Mouse (Mus musculus): ENCODE results near the gene Rftn2.

Gene Rftn2

DNA sequence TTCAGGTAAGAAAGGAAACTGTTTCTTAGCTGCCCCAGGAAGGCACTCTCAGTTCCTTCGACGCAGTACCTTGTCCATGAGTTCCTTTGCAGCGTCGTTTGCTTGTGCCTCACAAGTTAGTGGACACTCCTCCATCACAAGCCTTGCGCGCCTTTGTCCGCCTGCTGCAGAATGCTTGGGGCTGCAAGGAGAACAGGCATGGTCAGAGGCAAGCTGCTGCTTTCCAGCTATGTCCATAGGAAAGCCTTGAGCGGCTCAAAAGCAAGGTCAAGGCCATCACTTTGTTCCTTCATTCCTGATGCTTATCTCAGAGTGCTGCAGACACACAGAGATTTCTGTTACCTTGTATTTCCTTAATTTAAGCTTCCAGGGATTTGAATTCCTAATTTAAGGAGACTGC, 15.5 kb downstream of the Rftn2 start:
- DNase-seq (ENCODE audit: low read depth, low spot score) = no peak

- peak; percentile 71 for DNase-seq (ENCODE audit: low read depth, low spot score)
Observed at GRCm38 (mm10) chr1:55210202-55210965, 16.2 kb downstream of the Rftn2 start.

DNA sequence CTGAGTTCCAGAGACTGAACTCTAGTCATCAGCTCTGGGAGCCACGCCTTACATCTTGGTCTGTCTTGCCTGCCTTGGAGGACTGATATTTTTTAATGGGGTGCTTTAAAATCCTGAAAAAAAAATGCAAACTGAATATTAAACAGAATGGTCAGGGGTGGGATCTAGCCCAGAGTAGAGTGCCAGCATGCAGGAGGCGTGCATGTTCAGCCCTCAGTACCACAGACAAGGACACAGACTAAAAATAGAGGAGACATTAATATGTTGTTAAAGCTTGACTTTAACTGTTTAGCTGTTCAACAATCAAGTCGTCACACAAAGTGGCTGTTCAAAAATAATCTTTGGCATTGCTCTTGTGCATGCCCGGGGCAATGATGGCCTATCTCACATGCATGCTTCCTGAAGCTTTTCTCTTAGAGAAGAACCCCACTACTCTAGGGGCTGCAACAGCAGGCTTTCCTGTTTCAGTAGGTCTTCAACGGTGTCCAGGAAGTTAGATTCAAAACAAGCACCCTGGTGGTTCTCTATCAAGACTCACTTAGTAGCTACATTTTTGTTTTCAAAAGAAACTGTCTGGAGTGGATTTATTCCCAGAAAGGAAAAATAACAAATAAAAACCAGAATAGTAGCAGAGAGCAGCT, 18.0 kb downstream of the Rftn2 start:
- peak; percentile 24 for DNase-seq (ENCODE audit: low read depth, low spot score)

DNA sequence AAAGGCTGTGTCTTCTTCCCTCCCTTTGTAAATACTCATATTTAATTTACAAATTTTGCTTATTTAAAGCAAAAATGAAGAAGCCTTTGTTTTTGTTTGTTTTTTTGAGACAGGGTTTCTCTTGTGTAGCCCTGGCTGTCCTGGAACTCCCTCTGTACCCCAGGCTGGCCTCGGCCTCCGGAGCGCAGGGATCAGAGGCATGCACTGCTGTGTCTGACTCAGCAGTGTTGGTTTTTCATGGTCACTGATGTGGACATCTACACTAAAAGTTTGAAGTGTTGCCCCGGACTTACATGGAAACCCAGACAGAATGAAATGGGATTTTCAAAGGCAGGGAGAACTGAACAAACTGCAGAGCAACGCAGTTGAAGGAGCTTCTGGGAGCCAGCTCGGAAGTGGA, 19.0 kb downstream of the Rftn2 start:
- no peak for DNase-seq (ENCODE audit: low read depth, low spot score)

DNA sequence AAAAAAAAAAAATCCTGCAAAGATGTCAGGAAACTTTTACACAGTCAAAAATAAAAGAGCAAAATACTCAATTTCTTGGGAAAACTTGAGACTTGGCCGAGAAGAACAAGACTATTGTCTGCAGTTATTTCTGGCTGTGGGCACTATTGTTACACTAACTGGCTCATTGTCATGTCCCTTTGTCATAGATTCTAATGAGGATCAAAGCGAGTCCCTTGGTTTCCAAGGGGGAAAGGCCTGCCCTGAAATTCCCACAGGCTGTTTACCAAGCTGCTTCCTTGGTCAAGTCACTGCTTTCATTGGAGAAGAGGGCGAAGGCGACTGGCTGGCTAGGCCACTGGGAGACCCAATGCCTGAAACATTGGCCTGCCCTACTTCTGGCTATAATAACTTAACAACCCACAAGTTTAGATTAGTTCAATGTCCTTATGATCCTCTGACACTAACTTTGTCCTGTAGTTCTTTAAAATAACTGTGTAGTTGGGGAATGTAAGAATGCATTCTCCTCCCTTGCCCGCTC, 20.7 kb downstream of the Rftn2 start:
- no peak for DNase-seq (ENCODE audit: low read depth, low spot score)

DNA sequence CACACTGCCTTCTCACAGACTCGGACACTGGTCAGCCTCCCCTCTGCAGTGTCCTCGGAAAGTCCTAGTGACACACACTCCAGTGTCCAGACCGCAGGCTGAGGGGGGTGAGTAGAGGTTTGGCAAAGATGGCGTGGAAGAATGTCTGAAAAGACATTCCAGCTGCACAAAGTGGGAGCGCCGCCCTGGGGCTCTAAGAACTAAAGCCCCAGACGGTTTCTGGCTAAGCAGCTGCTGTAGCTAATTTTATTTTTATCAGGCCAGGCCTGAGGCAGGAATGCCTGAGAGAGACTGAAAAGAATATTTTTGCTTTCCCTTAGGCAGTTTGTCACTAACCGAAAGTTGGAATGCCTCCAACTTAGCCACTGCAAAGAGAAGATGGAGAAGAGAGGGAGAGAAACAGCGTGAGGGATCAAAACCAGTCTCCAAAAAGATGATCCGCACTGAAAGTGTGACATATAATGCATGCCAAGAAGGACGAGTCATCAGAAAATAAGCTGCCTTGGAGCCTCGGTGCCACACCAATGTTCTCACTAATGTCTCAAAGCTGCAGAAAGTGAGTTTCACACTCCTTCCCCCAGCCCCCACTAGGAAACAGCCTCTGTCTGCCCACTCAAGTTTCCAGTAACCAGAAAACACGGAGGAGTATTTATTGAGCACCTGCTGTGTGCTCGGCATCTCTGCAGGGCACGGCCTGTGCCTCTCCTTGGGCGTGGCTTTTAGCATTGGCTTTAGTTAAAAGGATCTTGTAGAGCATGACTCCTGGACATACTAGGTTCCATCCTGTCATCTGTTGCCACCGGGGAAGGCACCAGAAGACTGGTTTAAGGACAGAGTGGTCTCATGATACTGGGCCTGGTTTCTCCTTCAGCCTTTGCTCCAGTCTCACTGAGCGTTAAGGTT, 24.5 kb downstream of the Rftn2 start:
- no peak for DNase-seq (ENCODE audit: low read depth, low spot score)

DNA sequence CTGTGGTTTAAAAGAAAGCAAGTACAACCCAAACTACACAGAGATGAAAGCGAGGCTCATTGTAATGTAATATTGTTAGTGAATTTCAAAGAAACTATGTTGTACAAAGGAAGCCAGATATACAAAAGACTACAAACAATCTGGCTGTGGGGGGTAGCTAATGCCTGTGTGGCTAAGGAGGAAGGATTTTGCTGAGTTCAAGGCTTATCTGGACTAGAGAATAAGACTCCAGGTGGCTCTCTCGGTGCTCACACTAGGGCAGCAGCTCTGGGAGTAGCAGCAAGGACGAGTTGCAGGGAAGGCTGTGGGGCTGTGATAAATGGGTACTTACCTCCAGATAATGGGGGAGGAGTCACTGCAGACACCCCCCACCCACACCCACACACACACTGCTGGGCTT, 27.9 kb downstream of the Rftn2 start:
- no peak for DNase-seq (ENCODE audit: low read depth, low spot score)

DNA sequence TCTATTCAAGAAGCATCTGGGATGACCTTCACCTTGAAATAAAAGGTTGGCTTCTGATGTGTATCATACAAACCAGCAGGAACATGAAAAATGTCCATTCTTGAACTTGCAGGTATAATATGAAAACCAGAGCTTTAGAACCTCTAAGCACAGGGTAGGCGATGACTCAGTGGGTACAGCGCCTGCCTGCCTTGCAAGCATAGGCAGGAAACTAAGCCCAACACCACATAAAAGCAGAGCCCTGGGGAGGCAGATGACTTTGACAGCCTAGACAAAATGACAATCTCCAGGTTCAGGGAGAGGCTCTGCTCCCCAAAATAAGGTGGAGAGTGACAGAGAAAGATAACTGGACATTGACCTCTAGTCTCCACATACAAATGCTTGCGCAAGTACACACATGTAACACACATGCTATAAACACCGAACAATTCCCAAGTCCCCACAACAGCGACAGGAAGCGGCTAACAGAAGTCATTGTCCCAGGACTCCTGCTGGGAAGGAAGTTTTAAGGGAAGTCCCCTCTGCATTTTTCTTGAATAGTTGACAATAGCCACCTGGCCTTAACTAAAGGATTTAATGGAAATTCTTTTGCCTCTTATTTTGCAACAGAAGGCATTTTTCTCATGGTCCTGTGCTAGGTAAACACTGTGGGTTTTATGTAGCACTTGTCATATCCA, 30.1 kb downstream of the Rftn2 start:
- DNase-seq (ENCODE audit: low read depth, low spot score) = peak; percentile 40

- no peak for DNase-seq (ENCODE audit: low read depth, low spot score)
Observed at GRCm38 (mm10) chr1:55195021-55195420, 31.6 kb downstream of the Rftn2 start.

DNA sequence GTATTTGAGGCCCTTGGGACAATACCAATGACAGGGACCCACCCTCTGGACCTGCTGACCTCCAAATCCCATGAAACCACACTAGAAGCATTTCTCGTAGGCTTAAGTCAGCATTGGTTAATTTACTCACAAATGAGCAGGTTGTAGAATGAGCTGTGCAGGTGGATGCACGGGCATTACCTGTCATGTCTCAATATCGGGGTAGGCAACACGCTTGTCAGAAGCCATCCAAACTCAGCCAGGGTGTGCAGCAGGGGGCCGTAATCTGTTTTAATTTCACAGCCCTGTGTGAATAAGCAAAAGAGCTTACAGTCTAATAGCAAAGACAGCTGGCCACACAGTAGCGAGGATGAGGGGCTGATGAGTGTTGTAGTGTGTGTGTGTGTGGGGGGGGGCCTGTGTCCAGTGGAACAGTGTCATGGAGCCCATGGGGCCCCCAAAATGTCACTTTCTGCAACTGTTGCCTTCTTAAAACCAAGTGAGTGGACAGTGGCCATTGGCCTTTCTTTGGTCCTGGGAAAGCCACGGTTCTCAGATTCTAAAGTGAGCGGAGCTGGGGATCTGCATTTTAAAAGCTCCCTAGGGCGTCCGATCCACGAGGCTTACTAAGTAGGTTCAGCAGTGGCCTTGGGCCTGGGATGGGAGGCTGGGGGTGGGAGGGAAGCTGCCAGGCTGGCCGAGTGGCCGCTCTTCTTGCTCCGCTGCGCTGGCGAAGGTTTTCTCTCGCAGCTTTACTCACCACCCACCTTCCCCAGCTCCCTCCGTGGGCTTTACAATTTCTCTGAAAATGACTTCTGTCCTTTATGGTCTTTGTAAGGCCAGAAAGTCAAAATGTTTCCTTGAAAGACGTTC, 32.3 kb downstream of the Rftn2 start:
- no peak for DNase-seq (ENCODE audit: low read depth, low spot score)

GRCm38 (mm10) chr1:55193316-55193715, 33.3 kb downstream of the Rftn2 start:
- DNase-seq (ENCODE audit: low read depth, low spot score) = no peak

DNA sequence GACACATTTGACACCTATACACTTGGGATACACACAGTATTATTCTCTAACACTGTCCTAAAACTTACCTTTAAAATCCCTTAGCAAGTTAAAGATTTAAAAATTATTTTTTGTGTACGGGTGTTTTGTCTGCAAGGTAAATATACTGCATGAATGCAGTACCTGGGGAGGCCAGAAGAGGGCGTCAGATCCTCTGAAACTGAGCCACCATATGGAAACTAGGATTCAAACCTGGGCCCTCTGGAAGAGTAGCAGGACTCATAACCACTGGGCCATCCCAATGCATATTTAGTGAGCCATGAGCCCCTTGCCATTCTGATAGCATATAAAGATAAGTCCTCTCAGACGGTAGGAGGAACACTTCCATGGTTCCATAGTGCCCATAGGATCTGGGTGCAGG, 33.8 kb downstream of the Rftn2 start:
- DNase-seq (ENCODE audit: low read depth, low spot score) = peak; percentile 61

- no peak for DNase-seq (ENCODE audit: low read depth, low spot score)
Observed at GRCm38 (mm10) chr1:55192015-55192414, 34.6 kb downstream of the Rftn2 start.

GRCm38 (mm10) chr1:55186592-55187210, 39.9 kb downstream of the Rftn2 start:
- DNase-seq (ENCODE audit: low read depth, low spot score) = no peak

- peak; percentile 30 for DNase-seq (ENCODE audit: low read depth, low spot score)
Observed at GRCm38 (mm10) chr1:55185718-55186117, 40.9 kb downstream of the Rftn2 start.

DNA sequence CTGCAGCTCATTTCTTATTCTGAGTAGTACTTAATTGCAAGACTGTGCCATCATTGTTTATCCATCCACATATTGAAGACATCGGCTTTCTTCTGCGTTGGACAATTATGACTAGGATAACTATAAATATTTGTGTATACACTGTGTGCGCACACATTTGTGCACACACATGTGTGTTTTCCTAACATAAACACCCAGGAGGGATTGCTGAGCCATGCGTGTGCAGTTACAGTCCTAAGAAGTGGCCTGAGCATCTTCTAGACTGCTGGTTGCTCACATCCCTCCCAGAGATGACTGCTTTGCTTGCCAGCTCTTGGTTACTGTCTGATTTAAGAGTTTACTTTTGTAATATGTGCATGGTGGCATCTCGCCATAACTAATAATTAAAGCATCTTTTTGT, 44.2 kb downstream of the Rftn2 start:
- no peak for DNase-seq (ENCODE audit: low read depth, low spot score)

GRCm38 (mm10) chr1:55179917-55180566, 46.5 kb downstream of the Rftn2 start:
- DNase-seq (ENCODE audit: low read depth, low spot score) = peak; percentile 14

GRCm38 (mm10) chr1:55174558-55175034, 52.0 kb downstream of the Rftn2 start:
- DNase-seq (ENCODE audit: low read depth, low spot score) = no peak
